9 mouse cellular contexts compared by ENCODE assay signal in genomic region chr9:65109132-65110072, GRCm38 (mm10). TPM values are rescaled to one million over a fixed set of nuclear protein-coding genes. Genes with fewer than 3 reads are reported as not detected.
DNase-seq lines count a peak whose midpoint lies in the region; ATAC-seq lines count a peak whose summit lies in the region.
"Had no signal": no experiment of that assay in that cellular context is flagged by ENCODE, and none has a peak within 500 bp of the region (broad histone marks: within the 10 kb centered on the region; RNA-seq: fewer than 3 reads in every experiment).

No protein-coding gene starts in this region.

- peak overlapping the region; percentile 45 for H3K4me2 ChIP-seq in forebrain, embryonic 16.5 days (ENCODE audit: low read length)
- peak overlapping the region; percentile 30 for H3K4me2 ChIP-seq in midbrain, embryonic 16.5 days (ENCODE audit: low read length)

- H3K9me3 ChIP-seq in forebrain, embryonic 16.5 days (ENCODE audit: control insufficient read depth, low read length) = no peaks in the 10 kb centered on the region
- no peaks in the 10 kb centered on the region for H3K9me3 ChIP-seq in midbrain, embryonic 16.5 days (replicated peaks; ENCODE audit: control insufficient read depth, low read length, poor library complexity, severe bottlenecking)

- no peaks in the 10 kb centered on the region for H3K27me3 ChIP-seq in forebrain, embryonic 16.5 days (replicated peaks; ENCODE audit: control insufficient read depth, insufficient read depth, low read length)
- no peaks in the 10 kb centered on the region for H3K27me3 ChIP-seq in midbrain, embryonic 16.5 days (ENCODE audit: control insufficient read depth, insufficient read depth, low read depth, low read length)

- peak overlapping the region; percentile 1; the same call in 1 of the 2 replicates for H3K9ac ChIP-seq in forebrain, embryonic 16.5 days (replicated peaks; ENCODE audit: low read depth, low read length)
- 0 out of 2 replicates have a peak overlapping the region, but pooled peaks have one; percentile 11 for H3K9ac ChIP-seq in midbrain, embryonic 16.5 days (ENCODE audit: low read depth, low read length)

- H3K4me3 ChIP-seq in forebrain, embryonic 16.5 days (replicated peaks; ENCODE audit: low read length) = peak overlapping the region; percentile 16
- no peak overlapping the region for H3K4me3 ChIP-seq in midbrain, embryonic 16.5 days (ENCODE audit: low read depth, low read length)
- H3K4me3 ChIP-seq: erythroblast, embryonic 14.5 days had no signal

- DNase-seq in cerebellum, adult 18-20 months = peak; percentile 20 to 25
- no peak for DNase-seq in cerebellum, adult 8-10 months
- DNase-seq in ZHBTc4 (ENCODE audit: low read depth, low spot score) = peak; percentile 88
- DNase-seq in left cerebral cortex, adult 18-20 months (ENCODE audit: low spot score in 2 of 2) = peak; percentile 26 to 49
- DNase-seq in adipocyte (ENCODE audit: low spot score) = no peak

- peaks cover 19% of the 10 kb centered on the region for H3K4me1 ChIP-seq in forebrain, embryonic 16.5 days (replicated peaks; ENCODE audit: control insufficient read depth, insufficient read depth, low read length)
- peaks cover 18% of the 10 kb centered on the region for H3K4me1 ChIP-seq in midbrain, embryonic 16.5 days (ENCODE audit: control insufficient read depth, insufficient read depth, low read length)

- 0 out of 2 replicates have a peak, but pooled peaks cover 1% of the 10 kb centered on the region for H3K36me3 ChIP-seq in forebrain, embryonic 16.5 days (ENCODE audit: control insufficient read depth, insufficient read depth)
- H3K36me3 ChIP-seq in midbrain, embryonic 16.5 days (ENCODE audit: control insufficient read depth, insufficient read depth, low read length) = no peaks in the 10 kb centered on the region

- peak overlapping the region; percentile 82 for H3K27ac ChIP-seq in forebrain, embryonic 16.5 days (ENCODE audit: low read length)
- H3K27ac ChIP-seq in midbrain, embryonic 16.5 days (ENCODE audit: low read length) = peak overlapping the region; percentile 69

- 6% methylated on average over 24 of the region's 24 CpGs for WGBS in forebrain, embryonic 16.5 days
- WGBS in midbrain, embryonic 16.5 days = 7% methylated on average over 24 of the region's 24 CpGs

- peak; percentile 96 for ATAC-seq in forebrain, embryonic 16.5 days
- ATAC-seq in midbrain, embryonic 16.5 days = peak; percentile 86
- ATAC-seq in megakaryocyte, adult 5-6 weeks (ENCODE audit: poor library complexity, severe bottlenecking) = no peak

RNA-seq across cellular contexts. Expression of gene Igdcc4, which starts 8.1 kb away (rescaled TPM):
- polyA plus RNA-seq in forebrain, embryonic 16.5 days (2015; fragmentation: Nextera tagmentation; extraction: Ambion mirVana) = 13.8 and 15.2 TPM in 2 replicates
- 10 to 100 TPM; 28.0 to 30.6 TPM for total RNA-seq in left cerebral cortex, adult 18-20 months (2021)
- 13.4 and 15.9 TPM in 2 replicates for polyA plus RNA-seq in midbrain, embryonic 16.5 days (2015; fragmentation: Nextera tagmentation; extraction: Ambion mirVana)
- 0.05 and 0.09 TPM in 2 replicates for total RNA-seq in megakaryocyte, adult 5-6 weeks (2015)
- total RNA-seq in megakaryocyte, adult 5-6 weeks (2017) = not detected in 2 replicates
- polyA plus RNA-seq: erythroblast, embryonic 14.5 days had no signal

RNA-seq across cellular contexts. Expression of gene Igdcc3, which starts 31.6 kb away (rescaled TPM):
- 8.3 and 8.5 TPM in 2 replicates for polyA plus RNA-seq in forebrain, embryonic 16.5 days (2015; fragmentation: Nextera tagmentation; extraction: Ambion mirVana)
- total RNA-seq in left cerebral cortex, adult 18-20 months (2021) = 1 to 10 TPM; 1.4 to 1.7 TPM
- 8.7 and 9.1 TPM in 2 replicates for polyA plus RNA-seq in midbrain, embryonic 16.5 days (2015; fragmentation: Nextera tagmentation; extraction: Ambion mirVana)
- total RNA-seq in megakaryocyte, adult 5-6 weeks (2015) = not detected in 2 replicates
- not detected in 2 replicates for total RNA-seq in megakaryocyte, adult 5-6 weeks (2017)
- polyA plus RNA-seq: erythroblast, embryonic 14.5 days had no signal

Comparison
In these comparisons a context has a peak if more than half of its experiments do, and no peak if none do; other contexts are left out.
1. DNase-seq: peak in cerebellum, adult 18-20 months (2 of 2), ZHBTc4 (single experiment) and left cerebral cortex, adult 18-20 months (2 of 2); none in cerebellum, adult 8-10 months (single experiment) and adipocyte (single experiment).
2. RNA of gene Igdcc4, which starts 8.1 kb away (total RNA-seq): 28.0 to 30.6 TPM in left cerebral cortex, adult 18-20 months; 0.05 to 0.09 TPM in megakaryocyte, adult 5-6 weeks; every median in the first group is over 10 times any median in the second.